Mouse (Mus musculus): ENCODE measurements around the gene Tmem238l.

DNA sequence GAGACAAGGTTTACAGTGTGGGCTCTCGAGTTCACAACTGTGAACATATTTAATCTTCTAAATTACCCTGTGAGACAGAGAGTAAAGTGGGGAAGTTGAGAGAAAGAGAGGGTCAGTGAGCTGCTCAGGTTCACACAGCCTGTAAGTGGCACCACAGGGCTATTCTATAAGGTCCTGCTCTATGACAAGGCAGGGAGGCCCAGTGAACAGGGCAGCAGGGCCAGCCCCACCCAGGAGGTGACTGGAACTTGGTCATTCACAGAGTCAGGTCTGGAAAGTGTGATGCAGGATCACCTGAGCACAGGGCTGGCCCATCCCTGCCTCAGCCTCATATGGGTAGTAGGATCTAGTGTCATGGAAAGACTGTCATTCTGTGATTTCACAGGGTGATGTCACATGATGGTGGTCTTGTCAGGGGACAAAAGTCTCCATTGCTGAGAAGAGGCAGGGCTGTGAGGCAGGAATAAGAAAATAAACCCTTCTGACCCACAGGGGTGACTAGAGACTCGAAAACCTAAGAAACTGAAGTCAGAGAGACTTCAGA, 11.1 kb upstream of the Tmem238l start:
- no peak for TF ChIP-seq CHD2 (IDR thresholded peaks at IDR 0.05; ENCODE audit: low read depth, low read length)
- no peak for TF ChIP-seq HCFC1 (IDR thresholded peaks at IDR 0.05; ENCODE audit: borderline replicate concordance, insufficient read depth, low read length)
- TF ChIP-seq ZC3H11A (IDR thresholded peaks at IDR 0.05; ENCODE audit: borderline replicate concordance, low read depth, low read length), result no peak
- TF ChIP-seq ZNF384 (IDR thresholded peaks at IDR 0.05; ENCODE audit: low read depth, low read length), result no peak
- TF ChIP-seq MAFK (IDR thresholded peaks at IDR 0.05; ENCODE audit: insufficient read depth, low read depth, low read length), result no peak
